Mouse (Mus musculus) cerebellum, adult 2 months (tissue): ENCODE measurements around the gene Ttc6. TPM values are rescaled to one million over a fixed set of nuclear protein-coding genes. Genes with fewer than 3 reads are reported as not detected.

Experiments
- DNase-seq, 2 experiments: peaks; one replicate each; pipeline ENCODE4 v3.0.0; 2021
- H3K27ac ChIP-seq: fragments of 200-500 bp; 2 replicates; pipeline ENCODE4 v1.5.1; 2012; ENCODE audit warnings: low read length, control low read depth, inconsistent platforms; ENCODE audit not compliant: insufficient read depth
- H3K27me3 ChIP-seq: fragments of 200-500 bp; 2 replicates; pipeline ENCODE4 v1.6.1; 2012; ENCODE audit warnings: inconsistent platforms, mild to moderate bottlenecking, low read length, moderate library complexity; ENCODE audit not compliant: control insufficient read depth, insufficient read depth
- H3K4me1 ChIP-seq: fragments of 200-500 bp; 2 replicates; pipeline ENCODE4 v1.6.1; 2011; ENCODE audit warnings: low read length; ENCODE audit not compliant: control insufficient read depth, insufficient read depth
- H3K4me3 ChIP-seq: fragments of 200-500 bp; replicated peaks from 2 replicates; pipeline ENCODE3; 2011; ENCODE audit warnings: mild to moderate bottlenecking, low read depth, low read length, control low read depth; ENCODE audit not compliant: insufficient read depth
- CTCF ChIP-seq: fragments of 200-500 bp; IDR thresholded peaks from 2 replicates; pipeline ENCODE4 v1.5.1; 2011; ENCODE audit warnings: low read depth, mild to moderate bottlenecking, control low read depth, low read length, moderate library complexity, borderline replicate concordance; ENCODE audit not compliant: insufficient read depth
- POLR2A ChIP-seq: fragments of 200-500 bp; IDR thresholded peaks from 2 replicates; pipeline ENCODE4 v1.6.1; 2011; ENCODE audit warnings: low read length, control low read depth, borderline replicate concordance; ENCODE audit not compliant: insufficient read depth
- WGBS: fragments of 180-500 bp; shearing (Covaris S2); methylation state at CpG from one replicate; pipeline ENCODE4 v1.1.7; 2018; 5-methylcytosine and 5-hydroxymethylcytosine counted together
- polyA plus RNA-seq: library from polyadenylated mRNA; depleted of rRNA; stranded (reverse); fragments of >200 nt; gene quantifications from 2 replicates; pipeline ENCODE4 v1.2.3, GENCODE M21; 2012

The Ttc6 gene
- polyA plus RNA-seq, 1 experiment: not detected

DNA sequence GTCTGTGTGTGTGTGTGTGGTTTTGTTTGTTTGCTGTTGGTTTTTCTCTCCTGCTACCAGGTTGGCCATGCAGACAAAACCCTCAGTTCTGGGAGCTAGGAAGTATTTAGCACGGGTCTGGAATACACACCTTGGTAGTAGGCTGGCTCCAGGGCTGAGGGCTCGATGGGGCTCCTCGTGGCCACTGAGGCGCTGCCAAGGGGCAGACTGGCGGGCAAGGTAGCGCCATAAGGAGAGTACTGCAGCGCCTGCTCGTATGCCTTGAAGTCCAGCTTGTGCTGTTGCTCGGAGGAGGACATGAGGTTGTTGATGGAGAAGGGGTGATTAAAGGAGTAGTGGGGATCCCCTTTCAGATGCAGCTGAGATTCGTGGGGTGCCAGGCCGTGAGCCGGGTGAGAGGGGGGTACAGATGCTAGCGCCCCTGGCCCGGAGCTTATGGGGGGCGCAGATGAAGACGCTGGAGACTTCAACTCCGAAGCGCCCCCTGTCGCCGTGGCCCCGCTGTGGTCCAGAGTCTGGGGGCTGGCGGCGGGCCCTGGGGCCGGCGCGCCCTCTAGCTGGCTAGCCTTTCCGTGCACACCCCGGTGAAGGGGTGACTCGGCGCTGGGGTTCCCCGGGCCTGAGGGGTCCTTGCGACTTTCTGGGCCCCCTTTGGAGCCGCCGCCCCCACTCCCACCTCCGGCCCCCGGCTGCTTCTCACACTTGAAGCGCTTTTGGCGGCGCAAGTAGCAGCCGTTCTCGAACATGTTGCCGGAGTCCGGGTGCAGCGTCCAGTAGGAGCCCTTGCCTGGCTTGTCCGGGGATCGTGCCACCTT, 21.8 kb upstream of the Ttc6 start:
- peaks cover 42% of the 10 kb centered on the region; the same call in 1 of the 2 replicates for H3K27me3 ChIP-seq
- H3K4me1 ChIP-seq: no peaks in the 10 kb centered on the region; the same call in 1 of the 2 replicates
- DNase-seq: no peak
- TF ChIP-seq POLR2A: no peak
- TF ChIP-seq CTCF: no peak
- H3K27ac ChIP-seq: no peak overlapping the region
- no peak overlapping the region for H3K4me3 ChIP-seq
- 2% methylated on average over 46 of the region's 46 CpGs for WGBS

DNA sequence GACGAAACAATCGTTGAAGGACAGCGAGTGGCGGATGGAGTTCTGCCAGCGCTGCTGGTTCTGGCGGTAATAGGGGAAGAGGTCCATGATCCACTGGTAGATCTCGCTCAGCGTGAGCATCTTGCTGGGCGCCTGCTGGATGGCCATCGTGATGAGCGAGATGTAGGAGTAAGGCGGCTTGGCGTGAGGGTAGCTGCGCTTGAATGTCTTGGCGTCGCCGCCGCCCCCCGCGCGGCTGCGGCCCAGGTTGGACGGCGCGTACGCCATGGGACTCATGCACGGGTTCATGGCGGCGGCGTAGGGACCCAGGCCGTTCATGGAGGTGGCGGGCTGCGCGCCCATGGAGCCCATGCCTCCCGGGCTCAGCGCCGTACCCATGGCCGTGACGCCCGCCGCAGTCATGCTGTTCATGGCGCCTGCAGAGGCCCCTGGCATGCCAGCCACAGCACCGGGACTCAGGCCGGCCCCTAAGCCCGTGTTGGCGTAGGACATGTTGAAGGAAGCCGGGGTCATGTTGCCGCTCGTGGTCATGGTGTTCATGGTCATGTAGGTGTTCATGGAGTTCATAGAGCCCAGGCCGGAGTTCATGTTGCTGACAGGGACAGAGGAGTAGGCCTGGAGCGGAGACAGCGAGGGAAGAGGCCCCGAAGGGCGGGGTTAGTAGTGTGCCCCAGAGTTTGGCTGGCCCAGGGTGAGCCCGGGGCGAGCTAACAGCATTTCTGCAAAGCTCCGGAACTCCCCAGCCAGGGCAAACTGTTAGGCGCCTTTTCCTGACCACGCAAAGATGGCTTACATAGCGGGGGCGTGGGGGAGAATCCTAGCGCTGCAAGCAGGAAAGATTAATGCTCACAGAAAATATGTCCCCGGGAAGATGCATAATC, 20.9 kb upstream of the Ttc6 start:
- TF ChIP-seq POLR2A (no peak), CTCF (no peak)
- 2% methylated on average over 63 of the region's 63 CpGs for WGBS
- DNase-seq: no peak
- H3K27me3 ChIP-seq: peaks cover 46% of the 10 kb centered on the region; the same call in 1 of the 2 replicates
- H3K4me3 ChIP-seq: no peak overlapping the region
- no peaks in the 10 kb centered on the region; the same call in 1 of the 2 replicates for H3K4me1 ChIP-seq
- no peak overlapping the region for H3K27ac ChIP-seq

DNA sequence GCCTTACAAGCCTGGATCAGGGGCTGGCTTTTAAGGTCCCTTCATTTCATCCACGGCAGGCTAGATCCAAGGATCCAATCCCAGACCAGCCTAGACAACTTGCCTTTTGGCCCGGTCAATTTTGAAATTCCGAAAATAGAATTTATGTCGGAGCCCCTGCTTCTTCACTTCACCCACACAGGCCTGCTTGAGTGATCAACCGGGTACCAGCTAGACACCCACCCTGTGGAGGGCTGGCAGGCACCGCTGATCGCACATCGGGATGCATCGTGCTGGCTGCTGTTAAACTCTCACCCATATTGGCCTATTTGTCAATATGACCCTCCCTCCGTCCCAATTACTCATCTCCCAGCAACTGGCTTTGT, 20.3 kb upstream of the Ttc6 start:
- 2% methylated on average over 10 of the region's 10 CpGs for WGBS
- Histone ChIP-seq H3K27me3 (peaks cover 43% of the 10 kb centered on the region; the same call in 1 of the 2 replicates), H3K4me1 (no peaks in the 10 kb centered on the region; the same call in 1 of the 2 replicates), H3K4me3 (no peak overlapping the region), H3K27ac (no peak overlapping the region)
- DNase-seq: no peak
- TF ChIP-seq POLR2A (no peak), CTCF (no peak)

DNA sequence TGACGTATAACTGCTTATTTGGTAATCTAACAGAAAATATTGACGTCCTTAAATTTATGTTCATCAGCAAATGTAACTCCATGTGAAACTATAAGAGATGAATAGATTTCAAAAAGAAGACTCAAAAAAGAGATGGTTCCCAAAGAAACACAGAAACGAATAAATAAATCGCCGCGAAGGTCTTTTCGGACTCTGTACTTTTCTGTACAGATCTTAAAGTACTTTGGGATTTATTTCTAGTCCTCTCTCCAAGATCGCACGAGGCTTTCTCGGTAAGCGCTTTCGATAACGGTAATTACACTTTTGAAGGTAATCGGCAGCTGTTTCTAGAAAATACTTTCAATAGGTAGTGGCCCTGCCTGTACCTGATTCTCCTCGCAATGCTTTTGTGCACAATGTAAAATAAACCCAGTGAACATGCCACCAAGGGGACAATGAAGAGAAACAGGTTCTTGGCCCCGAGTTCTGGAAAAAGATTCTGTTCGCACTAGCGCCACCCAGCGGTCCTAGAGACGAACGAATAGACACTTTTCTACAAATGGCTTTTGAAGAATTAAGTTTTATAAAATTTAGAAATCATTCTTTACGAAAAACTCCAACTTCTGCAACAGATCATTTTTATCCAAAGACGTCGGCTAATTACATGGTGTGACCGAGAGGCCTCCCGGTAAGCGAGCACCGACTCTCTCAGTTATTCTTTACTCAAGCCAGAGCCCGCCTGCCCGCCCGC, 19.1 kb upstream of the Ttc6 start:
- Histone ChIP-seq H3K4me3 (no peak overlapping the region), H3K4me1 (no peaks in the 10 kb centered on the region; the same call in 1 of the 2 replicates), H3K27ac (no peak overlapping the region), H3K27me3 (peaks cover 39% of the 10 kb centered on the region; the same call in 1 of the 2 replicates)
- no peak for TF ChIP-seq POLR2A
- TF ChIP-seq CTCF: peak; percentile 6; the same call in 1 of the 2 replicates
- 2% methylated on average over 31 of the region's 31 CpGs for WGBS
- no peak for DNase-seq

DNA sequence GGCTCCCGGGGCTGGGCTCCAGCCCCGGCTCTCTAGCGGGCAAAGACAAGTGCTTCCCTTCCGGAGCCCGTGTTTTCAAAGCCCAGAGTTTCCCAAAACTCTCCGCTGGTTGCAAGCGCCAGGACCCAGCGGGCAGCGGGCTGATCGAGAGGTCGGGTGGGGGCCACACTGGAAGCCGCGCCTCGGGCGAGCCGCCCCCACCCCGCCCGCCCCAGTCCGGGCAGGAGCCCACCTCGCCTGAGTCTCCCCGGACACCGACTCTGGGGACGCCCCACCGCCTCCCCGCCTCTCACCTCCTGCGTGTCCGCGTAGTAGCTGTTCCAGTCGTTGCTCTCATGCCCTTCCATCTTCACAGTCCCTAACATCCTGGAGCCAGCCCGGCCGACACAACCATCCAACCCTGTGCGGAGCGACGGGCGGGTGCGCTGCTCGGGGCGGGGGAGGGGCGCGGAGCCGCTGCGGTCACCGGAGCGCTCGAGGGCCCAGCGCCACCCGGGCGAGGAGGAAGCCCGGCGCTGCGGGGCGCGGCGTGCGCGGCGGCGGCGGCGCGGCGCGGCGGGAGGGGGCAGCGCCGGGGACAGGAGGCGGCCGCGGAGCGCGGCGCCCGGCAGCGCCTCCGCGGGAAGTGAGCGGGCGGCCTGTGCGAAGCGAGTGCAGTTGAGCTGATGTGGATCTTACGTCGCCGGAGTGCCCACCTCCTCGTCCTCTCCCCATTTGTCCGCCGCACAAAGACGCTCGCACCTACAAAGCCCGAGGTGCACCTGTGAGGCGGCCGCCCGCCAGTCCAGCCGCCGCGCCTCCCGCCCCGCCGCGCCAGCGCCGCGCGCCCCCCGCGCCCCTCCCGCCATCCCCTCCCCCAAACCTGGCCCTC, 18.3 kb upstream of the Ttc6 start:
- Histone ChIP-seq H3K4me3 (peak overlapping the region; percentile 20), H3K27me3 (peaks cover 39% of the 10 kb centered on the region; the same call in 1 of the 2 replicates), H3K27ac (no peak overlapping the region), H3K4me1 (no peaks in the 10 kb centered on the region; the same call in 1 of the 2 replicates)
- TF ChIP-seq POLR2A (no peak), CTCF (no peak)
- no peak for DNase-seq
- under 1% methylated on average over 96 of the region's 106 CpGs for WGBS

DNA sequence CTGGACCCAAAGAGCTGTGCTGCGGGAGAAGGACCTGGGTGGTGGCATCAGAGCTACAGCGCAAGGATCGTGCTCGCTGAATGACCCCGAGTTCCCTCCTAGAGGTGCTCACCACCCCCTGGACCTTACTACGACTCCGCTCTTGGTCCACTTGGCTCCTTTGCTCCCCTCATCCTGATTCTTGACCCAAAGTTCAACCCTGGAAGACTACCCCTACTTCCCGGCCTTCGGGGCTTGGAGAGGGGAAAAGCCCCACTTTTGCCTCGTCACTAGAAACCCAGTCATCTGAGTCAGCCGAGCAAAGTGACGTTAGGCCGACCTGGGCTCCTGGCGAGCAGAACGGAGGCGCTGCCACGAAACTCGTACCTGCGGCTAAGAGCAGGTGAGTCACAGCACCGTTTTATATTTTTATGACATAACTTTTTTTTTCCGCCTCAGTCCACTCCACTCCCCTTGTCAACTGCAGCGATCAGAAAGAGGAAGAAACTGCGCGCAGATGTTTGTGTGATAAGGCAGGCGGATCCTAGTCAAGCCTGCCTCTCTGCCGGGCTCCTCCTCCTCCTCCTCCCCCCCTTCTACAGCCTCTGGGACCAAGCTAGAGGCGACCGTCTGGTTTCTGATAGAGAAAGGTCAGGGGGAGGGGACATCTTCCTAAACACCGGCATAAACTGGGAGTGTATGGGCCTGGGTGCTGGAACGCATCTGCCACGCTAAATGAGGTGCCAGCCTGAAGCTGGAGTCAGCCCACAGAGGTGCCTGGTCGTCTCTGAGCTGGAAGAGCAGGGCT, 17.3 kb upstream of the Ttc6 start, which contains the start of gene Foxa1:
Gene Foxa1, minus strand, starts transcription at position 502 of the 787 bp plus-strand sequence.
- Histone ChIP-seq H3K27ac (no peak within 1 kb of the TSS), H3K4me1 (no peaks in the 10 kb centered on the region; the same call in 1 of the 2 replicates), H3K27me3 (peaks cover 40% of the 10 kb centered on the region; the same call in 1 of the 2 replicates), H3K4me3 (no peak within 1 kb of the TSS)
- WGBS: 2% methylated on average over 32 of the region's 32 CpGs
- TF ChIP-seq POLR2A (no peak), CTCF (no peak)
- no peak for DNase-seq
